Mouse (Mus musculus) lung, embryonic 15.5 days (tissue): ENCODE data around the gene Snd1. TPM values are rescaled to one million over a fixed set of nuclear protein-coding genes. Genes with fewer than 3 reads are reported as not detected.

Experiments used
- ATAC-seq: fragments of 200-750 bp; cut with Nextera tagmentation; 2 replicates; pipeline ENCODE4 v1.8.0; 2017; ENCODE audit warnings: moderate number of reproducible peaks, borderline replicate concordance; ENCODE audit not compliant: low FRiP score, low TSS enrichment; ENCODE audit errors: extremely low read depth
- H3K27ac ChIP-seq: fragments of 300-500 bp; sonication (generic); 2 replicates; pipeline ENCODE4 v1.5.1; 2015; ENCODE audit warnings: moderate library complexity, mild to moderate bottlenecking, inconsistent platforms
- H3K27me3 ChIP-seq: fragments of 300-500 bp; sonication (generic); 2 replicates; pipeline ENCODE4 v1.6.1; 2015; ENCODE audit warnings: inconsistent platforms
- H3K36me3 ChIP-seq: fragments of 300-500 bp; sonication (generic); 2 replicates; pipeline ENCODE4 v1.6.1; 2015; ENCODE audit warnings: inconsistent platforms
- H3K4me1 ChIP-seq: fragments of 300-500 bp; sonication (generic); 2 replicates; pipeline ENCODE4 v1.6.1; 2015; ENCODE audit warnings: inconsistent platforms
- H3K4me2 ChIP-seq: fragments of 300-500 bp; sonication (generic); 2 replicates; pipeline ENCODE4 v1.6.1; 2015; ENCODE audit warnings: inconsistent platforms, mild to moderate bottlenecking, moderate library complexity
- H3K4me3 ChIP-seq: fragments of 300-500 bp; sonication (generic); 2 replicates; pipeline ENCODE4 v1.5.1; 2015; ENCODE audit warnings: mild to moderate bottlenecking, inconsistent platforms
- H3K9ac ChIP-seq: fragments of 300-500 bp; sonication (generic); 2 replicates; pipeline ENCODE4 v1.6.1; 2015; ENCODE audit warnings: inconsistent platforms
- H3K9me3 ChIP-seq: fragments of 300-500 bp; sonication (generic); 2 replicates; pipeline ENCODE4 v1.6.1; 2016; ENCODE audit warnings: inconsistent platforms
- WGBS: fragments of 180-500 bp; shearing (Covaris S2); methylation state at CpG from one replicate; pipeline ENCODE4 v1.1.7; 2015; 5-methylcytosine and 5-hydroxymethylcytosine counted together
- polyA plus RNA-seq: library from polyadenylated mRNA; unstranded; fragments of >200 nt; fragmentation: Nextera tagmentation; extraction: Ambion mirVana; gene quantifications from 2 replicates; pipeline ENCODE4 v1.2.1, GENCODE M21; 2015

Gene Snd1
- polyA plus RNA-seq, 1 experiment from 2014 or later = 131 TPM

DNA sequence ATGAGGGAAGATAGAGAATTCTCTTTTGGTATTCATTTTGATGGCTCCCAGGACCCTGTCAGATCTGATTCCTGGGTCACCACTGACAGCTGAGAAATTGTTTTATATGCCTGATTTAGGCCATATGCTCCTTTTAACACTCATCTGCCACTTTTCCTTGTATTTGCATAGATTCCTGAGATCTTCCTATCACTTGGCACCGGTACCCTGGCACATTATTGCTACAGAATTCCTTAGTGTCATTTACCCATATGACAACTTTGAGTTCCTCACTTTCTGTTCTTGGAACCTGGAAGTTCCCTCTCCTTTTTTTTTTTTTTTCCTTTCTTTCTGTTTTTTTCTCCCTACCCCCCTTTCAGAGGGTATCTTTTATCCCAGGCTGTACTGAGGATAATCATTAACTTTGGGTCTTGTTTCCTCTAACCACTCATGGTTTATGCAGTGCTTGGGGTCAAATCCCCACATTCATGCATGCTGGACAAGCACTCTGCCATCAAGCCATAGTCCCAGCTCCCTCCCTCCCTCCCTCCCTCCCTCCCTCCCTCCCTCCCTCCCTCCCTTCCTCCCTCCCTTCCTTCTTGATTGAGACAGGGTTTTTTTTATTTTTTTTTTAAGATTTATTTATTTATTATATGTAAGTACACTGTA is 13.4 kb downstream of the Snd1 start:
- WGBS = 86% methylated on average over 1 of the region's 1 CpGs
- peaks cover 30% of the 10 kb centered on the region for H3K36me3 ChIP-seq
- H3K9ac ChIP-seq = no peak overlapping the region
- no peak overlapping the region for H3K4me2 ChIP-seq
- no peak for ATAC-seq
- H3K27me3 ChIP-seq = no peaks in the 10 kb centered on the region
- no peak overlapping the region for H3K4me3 ChIP-seq
- no peak overlapping the region for H3K27ac ChIP-seq
- H3K4me1 ChIP-seq = peaks cover 6% of the 10 kb centered on the region
- no peaks in the 10 kb centered on the region for H3K9me3 ChIP-seq

DNA sequence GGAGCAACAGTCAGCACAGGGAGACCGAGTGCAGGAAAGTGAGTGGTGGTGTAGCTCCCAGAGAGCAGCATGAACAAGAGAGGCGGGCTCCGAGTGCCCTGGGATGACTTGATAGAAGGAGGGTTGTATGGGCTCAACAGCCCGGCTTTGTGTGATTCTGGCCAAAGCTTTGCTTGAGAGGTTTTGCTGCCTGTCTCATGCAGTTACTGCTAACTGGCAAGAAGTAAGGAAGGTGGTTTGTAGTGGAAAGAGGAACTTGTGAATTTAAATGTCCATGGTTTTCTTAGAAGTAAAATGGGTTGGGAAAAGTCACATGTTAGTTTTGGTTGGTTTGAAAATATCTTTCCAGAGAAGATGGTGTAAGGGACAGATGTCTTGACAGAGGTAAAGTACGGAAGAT is 15.7 kb downstream of the Snd1 start:
- no peaks in the 10 kb centered on the region for H3K9me3 ChIP-seq
- no peak for ATAC-seq
- WGBS = 87% methylated on average over 5 of the region's 5 CpGs

GRCm38 (mm10) chr6:28491198-28491597 is 16.3 kb downstream of the Snd1 start:
- no peaks in the 10 kb centered on the region for H3K9me3 ChIP-seq
- peaks cover 24% of the 10 kb centered on the region for H3K36me3 ChIP-seq
- H3K4me3 ChIP-seq = no peak overlapping the region
- no peaks in the 10 kb centered on the region for H3K27me3 ChIP-seq
- no peak overlapping the region for H3K9ac ChIP-seq
- no peak overlapping the region for H3K4me2 ChIP-seq
- ATAC-seq = no peak
- H3K27ac ChIP-seq = no peak overlapping the region
- 0 out of 2 replicates have a peak, but pooled peaks cover 3% of the 10 kb centered on the region for H3K4me1 ChIP-seq

More for the DNA sequence above, 15.7 kb downstream of the Snd1 start:
- Histone ChIP-seq H3K27ac (no peak overlapping the region), H3K4me3 (no peak overlapping the region), H3K9ac (no peak overlapping the region), H3K4me1 (0 out of 2 replicates have a peak, but pooled peaks cover 3% of the 10 kb centered on the region), H3K36me3 (peaks cover 25% of the 10 kb centered on the region), H3K27me3 (no peaks in the 10 kb centered on the region), H3K4me2 (no peak overlapping the region)

DNA sequence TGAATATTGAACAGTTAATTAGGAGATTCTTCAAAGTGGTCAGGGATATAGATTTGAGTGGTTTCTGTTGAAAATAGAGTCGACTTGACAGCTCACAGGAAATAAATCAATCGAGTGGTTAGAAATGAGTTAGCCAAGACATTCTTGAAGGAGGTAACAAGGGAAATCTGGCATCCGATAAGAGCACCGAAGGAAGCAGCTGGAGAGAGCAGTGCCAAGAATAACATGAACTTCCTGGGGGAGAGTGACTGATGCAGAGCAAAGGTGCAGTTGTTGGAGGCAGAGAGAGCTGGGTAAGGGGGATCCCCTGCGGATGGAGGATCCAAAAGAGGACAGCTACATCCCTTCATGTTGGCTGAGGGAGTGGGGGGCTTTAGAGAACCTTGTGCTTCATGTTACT is 22.9 kb downstream of the Snd1 start:
- Histone ChIP-seq H3K27ac (0 out of 2 replicates have a peak overlapping the region, but pooled peaks have one; percentile 8), H3K9ac (no peak overlapping the region), H3K4me1 (peaks cover 17% of the 10 kb centered on the region; the same call in 1 of the 2 replicates), H3K27me3 (no peaks in the 10 kb centered on the region), H3K36me3 (peaks cover 5% of the 10 kb centered on the region), H3K4me3 (no peak overlapping the region), H3K4me2 (no peak overlapping the region), H3K9me3 (no peaks in the 10 kb centered on the region)
- WGBS = 27% methylated on average over 5 of the region's 5 CpGs
- peak; percentile 46; the same call in 1 of the 2 replicates for ATAC-seq

DNA sequence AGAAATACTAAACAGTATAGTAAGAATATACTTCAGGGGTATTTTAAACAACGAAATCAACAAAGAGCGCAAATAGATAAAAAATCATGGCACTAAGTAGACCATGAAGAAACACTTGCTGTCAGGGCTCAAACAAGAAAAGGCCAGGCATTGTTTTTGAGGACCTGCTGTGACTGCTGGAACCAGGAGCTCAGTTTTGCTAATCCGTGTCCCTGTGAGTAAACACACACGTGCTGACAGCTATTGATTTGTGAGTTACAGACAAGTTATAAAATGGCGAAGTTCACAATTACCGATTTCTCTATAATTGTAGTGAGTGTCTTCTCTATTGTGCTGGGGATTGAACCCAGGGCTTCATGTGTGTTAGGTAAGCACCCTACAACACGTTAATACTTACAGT is 27.6 kb downstream of the Snd1 start:
- 87% methylated on average over 7 of the region's 7 CpGs for WGBS
- Histone ChIP-seq H3K36me3 (no peaks in the 10 kb centered on the region), H3K9me3 (no peaks in the 10 kb centered on the region), H3K9ac (no peak overlapping the region), H3K4me3 (no peak overlapping the region), H3K4me2 (no peak overlapping the region), H3K27ac (no peak overlapping the region), H3K4me1 (peaks cover 10% of the 10 kb centered on the region; the same call in 1 of the 2 replicates), H3K27me3 (no peaks in the 10 kb centered on the region)
- no peak for ATAC-seq

DNA sequence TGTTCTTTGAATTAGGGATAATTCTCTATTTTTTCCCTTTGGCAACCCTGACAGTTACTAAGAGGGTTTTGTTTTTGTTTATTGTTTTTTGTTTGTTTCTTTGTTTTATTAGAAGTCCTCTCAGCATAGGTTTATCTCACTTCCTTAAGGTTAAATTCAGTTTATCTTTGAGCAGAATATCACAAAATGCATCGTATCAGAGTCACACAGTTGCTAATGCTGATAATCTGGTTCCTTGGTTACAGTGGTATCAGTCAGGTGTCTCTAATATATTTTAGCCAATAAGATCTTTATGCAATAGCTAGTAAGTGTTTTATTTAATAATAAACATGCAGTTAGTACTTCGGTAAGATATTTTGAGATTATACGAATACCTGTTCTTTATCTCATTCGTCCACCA is 28.2 kb downstream of the Snd1 start:
- Histone ChIP-seq H3K9me3 (no peaks in the 10 kb centered on the region), H3K36me3 (no peaks in the 10 kb centered on the region), H3K27me3 (no peaks in the 10 kb centered on the region), H3K4me3 (no peak overlapping the region), H3K4me1 (peaks cover 4% of the 10 kb centered on the region; the same call in 1 of the 2 replicates), H3K9ac (no peak overlapping the region), H3K27ac (no peak overlapping the region), H3K4me2 (no peak overlapping the region)
- WGBS = 91% methylated on average over 4 of the region's 4 CpGs
- no peak for ATAC-seq

GRCm38 (mm10) chr6:28504611-28505010 is 29.7 kb downstream of the Snd1 start:
- H3K4me2 ChIP-seq = no peak overlapping the region
- no peaks in the 10 kb centered on the region for H3K36me3 ChIP-seq
- no peak overlapping the region for H3K4me3 ChIP-seq
- no peak overlapping the region for H3K9ac ChIP-seq
- no peaks in the 10 kb centered on the region for H3K4me1 ChIP-seq
- H3K27ac ChIP-seq = no peak overlapping the region
- H3K27me3 ChIP-seq = no peaks in the 10 kb centered on the region
- ATAC-seq = no peak
- 80% methylated on average over 7 of the region's 7 CpGs for WGBS
- no peaks in the 10 kb centered on the region for H3K9me3 ChIP-seq

DNA sequence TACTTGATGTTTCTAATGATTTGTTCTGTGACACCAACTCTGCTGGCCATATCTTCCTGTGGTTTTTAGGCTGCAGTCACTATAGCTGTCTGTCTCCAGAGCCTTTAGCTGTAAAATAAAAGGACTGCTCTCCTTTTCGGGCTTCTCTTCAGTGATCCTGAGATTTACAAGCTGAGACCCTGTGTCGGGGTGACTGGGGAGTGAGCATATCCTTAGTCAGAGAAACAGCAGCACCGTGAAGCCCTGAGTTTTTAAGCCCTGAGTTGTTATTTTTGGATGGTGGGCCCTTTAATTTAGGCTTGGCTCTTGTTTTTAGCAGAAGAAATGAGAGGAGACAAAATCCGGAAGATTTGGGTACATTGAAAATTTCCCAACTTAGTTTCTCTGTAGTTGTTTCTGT is 32.8 kb downstream of the Snd1 start:
- ATAC-seq = no peak
- H3K9me3 ChIP-seq = no peaks in the 10 kb centered on the region
- no peak overlapping the region for H3K4me2 ChIP-seq
- H3K4me3 ChIP-seq = no peak overlapping the region
- H3K9ac ChIP-seq = no peak overlapping the region
- 82% methylated on average over 4 of the region's 4 CpGs for WGBS
- H3K27ac ChIP-seq = no peak overlapping the region
- no peaks in the 10 kb centered on the region for H3K27me3 ChIP-seq
- peaks cover 5% of the 10 kb centered on the region for H3K36me3 ChIP-seq
- H3K4me1 ChIP-seq = no peaks in the 10 kb centered on the region

- H3K27me3 ChIP-seq = no peaks in the 10 kb centered on the region
- WGBS = 93% methylated on average over 3 of the region's 3 CpGs
- peaks cover 25% of the 10 kb centered on the region for H3K36me3 ChIP-seq
- no peaks in the 10 kb centered on the region for H3K9me3 ChIP-seq
- no peak for ATAC-seq
- no peak overlapping the region for H3K27ac ChIP-seq
- no peaks in the 10 kb centered on the region for H3K4me1 ChIP-seq
- H3K4me2 ChIP-seq = no peak overlapping the region
- no peak overlapping the region for H3K4me3 ChIP-seq
- no peak overlapping the region for H3K9ac ChIP-seq
Measured at GRCm38 (mm10) chr6:28514195-28514594, 39.3 kb downstream of the Snd1 start.

DNA sequence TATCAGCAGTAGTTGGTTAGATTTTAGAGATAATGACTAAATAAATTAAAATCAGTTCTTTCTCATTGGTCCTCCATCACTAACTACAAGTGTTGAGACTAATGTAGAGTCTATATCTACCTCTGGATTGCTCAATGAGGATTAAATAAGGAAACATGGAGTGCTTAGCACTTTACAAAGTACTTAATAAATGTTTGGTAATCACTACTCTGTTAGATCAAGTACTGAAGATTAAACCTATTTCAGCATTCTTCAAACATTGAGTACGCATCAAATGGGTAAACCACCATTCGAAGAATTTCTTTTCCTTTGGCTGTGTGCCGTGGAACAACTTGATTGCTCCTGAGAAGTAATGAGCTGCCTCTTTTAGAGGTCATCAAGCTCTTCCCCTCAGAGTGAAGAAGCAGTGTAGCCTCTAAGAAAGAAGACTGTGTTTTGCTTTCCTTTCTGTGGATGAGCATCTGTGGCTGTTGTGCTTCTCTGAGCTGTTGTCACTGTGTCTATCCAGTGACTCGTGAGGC is 40.0 kb downstream of the Snd1 start:
- H3K4me3 ChIP-seq = no peak overlapping the region
- no peak overlapping the region for H3K27ac ChIP-seq
- H3K36me3 ChIP-seq = peaks cover 26% of the 10 kb centered on the region
- H3K9ac ChIP-seq = no peak overlapping the region
- no peaks in the 10 kb centered on the region for H3K9me3 ChIP-seq
- H3K4me2 ChIP-seq = no peak overlapping the region
- WGBS = 77% methylated on average over 4 of the region's 4 CpGs
- no peaks in the 10 kb centered on the region for H3K27me3 ChIP-seq
- H3K4me1 ChIP-seq = no peaks in the 10 kb centered on the region
- ATAC-seq = no peak

- Histone ChIP-seq H3K9ac (no peak overlapping the region), H3K36me3 (peaks cover 37% of the 10 kb centered on the region), H3K4me1 (no peaks in the 10 kb centered on the region), H3K4me3 (no peak overlapping the region), H3K9me3 (no peaks in the 10 kb centered on the region), H3K27me3 (no peaks in the 10 kb centered on the region), H3K27ac (no peak overlapping the region), H3K4me2 (no peak overlapping the region)
- no peak for ATAC-seq
- 82% methylated on average over 2 of the region's 2 CpGs for WGBS
Measured at GRCm38 (mm10) chr6:28516618-28517017, 41.7 kb downstream of the Snd1 start.

GRCm38 (mm10) chr6:28517050-28517449 is 42.1 kb downstream of the Snd1 start:
- Histone ChIP-seq H3K36me3 (peaks cover 38% of the 10 kb centered on the region), H3K27ac (no peak overlapping the region), H3K4me1 (no peaks in the 10 kb centered on the region), H3K4me3 (no peak overlapping the region), H3K9me3 (no peaks in the 10 kb centered on the region), H3K9ac (no peak overlapping the region), H3K27me3 (no peaks in the 10 kb centered on the region), H3K4me2 (no peak overlapping the region)
- ATAC-seq = no peak
- 86% methylated on average over 1 of the region's 1 CpGs for WGBS
